Mouse (Mus musculus): Measurements from ENCODE around the gene Dact2.

Dact2 gene

DNA sequence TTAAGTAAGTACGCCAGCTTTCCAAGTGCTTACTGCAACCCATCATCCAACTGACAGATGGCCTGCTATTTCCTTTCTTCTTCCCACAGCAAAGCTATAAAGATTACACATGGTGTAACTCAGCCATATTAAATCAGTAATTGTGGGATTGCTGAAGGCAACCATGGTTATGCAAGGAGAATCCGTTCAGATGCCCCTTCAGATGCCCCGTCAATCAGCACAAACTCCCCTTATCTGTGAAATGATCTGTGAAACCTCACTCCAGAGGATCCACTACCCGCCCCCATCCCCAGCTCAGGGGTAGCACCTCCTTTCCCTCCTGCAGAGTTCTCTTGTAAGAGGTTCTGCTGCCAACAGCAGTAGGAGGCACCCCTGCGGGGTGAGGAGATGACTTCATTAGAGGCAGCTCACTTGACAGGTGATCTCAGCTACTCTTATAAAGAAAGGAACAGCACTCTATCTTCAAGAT is 3.0 kb upstream of the Dact2 start:
- DNase-seq, result no peak

DNA sequence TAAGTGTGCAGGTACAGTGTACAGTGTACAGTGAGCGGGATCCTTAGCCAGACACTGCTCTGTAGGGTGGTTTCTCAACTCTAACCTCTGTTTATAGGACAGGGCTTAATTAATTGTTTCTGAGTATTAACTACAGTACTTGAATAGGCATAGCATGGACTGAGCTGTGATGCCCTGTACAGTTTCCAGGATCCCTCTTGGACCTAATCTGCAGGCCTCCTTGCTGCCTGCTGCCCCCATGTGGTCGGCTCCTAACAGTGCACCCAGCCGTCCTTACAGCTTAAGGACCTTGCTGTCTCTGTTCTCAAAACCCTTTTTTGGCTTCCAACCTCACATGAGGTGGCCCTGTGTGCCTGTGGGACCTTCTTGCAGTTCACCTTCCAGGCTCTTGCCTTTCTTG is 2.0 kb upstream of the Dact2 start:
- peak; percentile 44 for DNase-seq

DNA sequence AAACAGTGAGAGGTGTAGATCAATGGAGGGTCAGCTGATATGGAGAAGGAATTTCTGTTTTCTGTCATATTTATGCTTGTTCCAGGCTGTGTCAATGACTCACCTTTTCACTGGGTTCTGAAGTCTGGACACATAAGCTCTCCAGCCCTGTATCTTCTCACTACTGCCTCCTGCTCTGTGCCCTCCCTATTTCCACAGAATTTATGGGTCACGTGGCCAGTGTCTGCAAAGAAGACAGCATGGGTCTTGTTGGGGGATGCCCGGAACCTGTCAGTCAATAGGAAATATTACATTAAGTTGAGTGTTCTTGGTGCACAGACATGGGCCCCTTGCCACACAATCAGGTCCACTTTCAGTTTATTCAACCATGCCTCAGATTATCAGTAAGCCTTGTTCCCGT is 1.1 kb upstream of the Dact2 start:
- DNase-seq, result no peak

DNA sequence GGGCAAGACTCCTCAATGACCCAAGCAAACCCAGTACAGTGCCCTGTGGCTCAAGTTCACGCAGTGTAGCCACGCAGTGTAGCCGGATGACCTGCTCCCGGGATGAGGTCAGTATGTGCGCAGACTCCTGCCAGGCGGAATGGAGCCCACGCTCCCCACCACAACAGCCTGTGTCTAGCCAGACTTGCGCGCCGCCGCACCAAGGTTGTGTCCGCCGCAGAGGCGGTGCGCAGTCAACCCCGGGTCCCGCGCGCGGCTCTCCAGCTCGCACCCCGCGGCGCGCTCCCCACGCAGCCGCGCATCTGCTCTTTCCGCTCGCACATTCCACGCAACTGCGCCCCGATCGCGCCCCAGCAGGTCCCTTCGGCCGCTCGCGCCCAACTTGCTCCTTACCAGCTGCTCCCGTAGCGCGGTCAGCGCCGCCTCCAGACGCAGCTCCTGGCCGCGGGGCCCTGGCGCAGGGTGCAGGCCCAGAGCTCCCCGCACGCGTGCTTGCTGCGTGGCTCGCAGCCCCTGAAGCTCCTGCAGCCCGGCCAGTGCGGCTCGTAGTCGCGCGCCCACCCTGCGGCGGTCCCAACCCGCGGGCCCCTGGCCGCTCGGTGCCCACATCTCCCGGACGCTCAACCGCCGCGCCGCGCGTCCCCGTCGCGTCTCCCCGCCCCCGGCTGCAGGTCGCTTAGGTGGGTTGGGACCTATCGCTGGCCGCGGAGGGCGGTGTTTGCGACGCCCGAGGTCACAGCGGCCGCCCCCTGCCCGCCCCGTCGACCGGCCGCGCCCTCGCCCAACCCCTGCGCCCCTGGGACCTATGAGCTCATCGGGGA is 773 bp downstream of the Dact2 start:
- no peak for DNase-seq

DNA sequence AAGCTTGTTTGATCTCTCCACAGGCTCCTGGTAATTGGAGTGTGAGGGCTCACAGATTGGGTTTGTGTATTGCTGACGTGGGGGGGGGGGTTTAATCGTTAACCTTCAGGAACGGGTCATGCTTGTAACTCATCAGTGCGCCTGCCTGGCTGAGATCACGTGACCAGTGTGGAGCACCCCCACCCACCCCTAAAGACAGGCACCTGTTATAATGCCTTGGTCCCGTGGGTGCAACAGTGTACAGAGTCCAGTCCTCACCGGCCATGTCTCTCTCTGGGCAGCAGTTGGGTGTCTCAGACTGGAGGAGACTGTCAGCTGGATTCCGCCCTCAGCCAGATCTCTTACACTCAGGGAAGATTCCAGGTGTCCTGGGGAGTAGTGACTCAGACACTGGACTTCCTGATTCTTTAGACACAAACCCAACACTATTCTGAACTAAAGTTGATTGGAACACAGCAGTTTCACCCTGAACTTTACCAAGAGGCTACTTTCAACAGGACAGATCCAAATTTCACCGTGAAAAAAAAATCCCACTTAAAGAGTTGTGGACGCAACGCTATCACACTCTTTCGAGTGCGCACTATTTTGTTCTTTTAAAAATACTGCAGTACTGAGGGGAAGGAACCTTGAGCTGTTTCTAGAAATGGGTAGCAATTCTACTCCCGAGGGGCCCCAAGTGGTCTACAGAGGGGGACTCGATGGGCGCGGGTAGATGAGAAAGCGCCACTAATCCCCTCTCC is 1.6 kb downstream of the Dact2 start:
- DNase-seq, result no peak

DNA sequence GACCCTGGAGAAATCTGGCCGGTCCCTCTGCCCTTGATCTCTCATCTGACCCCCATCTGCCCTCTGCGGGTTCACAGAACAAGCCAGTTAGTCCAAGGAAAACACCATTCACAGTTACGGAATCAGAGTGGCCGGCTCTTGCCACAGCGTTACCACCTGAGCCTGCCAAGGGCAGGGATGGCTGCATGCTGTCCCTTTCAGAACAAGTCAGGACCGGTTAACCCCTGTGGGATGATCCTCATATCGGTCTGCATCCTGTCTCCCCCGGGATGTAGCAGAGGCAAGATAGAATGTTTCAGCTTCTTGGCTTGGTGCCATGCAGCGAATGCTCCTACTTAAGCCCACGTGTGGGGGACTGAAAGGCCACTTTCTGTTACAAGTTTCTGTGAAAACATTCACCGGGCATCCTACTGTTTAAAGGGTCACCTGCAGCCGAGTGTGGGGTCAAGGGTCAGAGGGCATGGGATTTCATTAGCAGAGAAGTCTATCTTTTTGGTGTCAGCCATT is 2.8 kb downstream of the Dact2 start:
- no peak for DNase-seq

DNA sequence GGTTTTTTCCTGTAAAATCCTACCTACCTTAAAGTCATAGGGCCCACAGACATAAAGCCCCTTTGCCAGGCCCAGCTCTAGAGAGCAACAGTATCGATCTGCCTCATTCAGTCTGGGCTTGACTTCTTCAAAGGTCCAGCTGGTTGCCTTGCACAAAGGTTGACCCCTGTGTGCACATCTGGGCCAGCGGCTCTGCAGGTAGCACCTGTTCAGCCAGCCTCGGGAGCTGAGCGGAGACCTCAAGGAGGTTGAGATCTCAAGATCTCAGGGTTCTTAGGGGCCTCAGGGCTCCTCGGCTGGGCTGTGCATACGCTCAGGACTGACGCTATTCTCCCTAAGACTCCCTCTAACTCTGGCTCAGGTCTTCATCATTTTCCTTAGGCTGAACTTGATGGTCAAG is 3.9 kb downstream of the Dact2 start:
- DNase-seq, result no peak

DNA sequence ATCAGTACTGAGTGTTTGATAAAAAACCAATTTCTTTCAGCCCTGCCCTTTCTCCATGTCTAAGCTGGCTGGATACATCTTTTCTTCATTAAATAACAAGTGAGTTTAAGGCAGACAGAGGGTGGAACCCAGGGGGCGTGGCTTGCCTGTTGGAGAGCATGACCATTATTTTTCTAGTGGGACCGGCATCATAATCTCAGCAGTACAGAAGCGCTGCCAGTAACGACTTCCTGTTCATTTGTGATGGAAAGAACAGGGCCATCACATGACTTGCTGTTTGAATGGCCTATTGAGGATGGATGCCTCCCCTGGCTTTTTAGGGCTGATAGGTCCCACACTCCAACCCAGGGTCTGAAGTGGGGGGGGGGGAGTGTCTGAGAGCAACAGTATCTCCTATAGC is 4.5 kb downstream of the Dact2 start:
- no peak for DNase-seq

DNA sequence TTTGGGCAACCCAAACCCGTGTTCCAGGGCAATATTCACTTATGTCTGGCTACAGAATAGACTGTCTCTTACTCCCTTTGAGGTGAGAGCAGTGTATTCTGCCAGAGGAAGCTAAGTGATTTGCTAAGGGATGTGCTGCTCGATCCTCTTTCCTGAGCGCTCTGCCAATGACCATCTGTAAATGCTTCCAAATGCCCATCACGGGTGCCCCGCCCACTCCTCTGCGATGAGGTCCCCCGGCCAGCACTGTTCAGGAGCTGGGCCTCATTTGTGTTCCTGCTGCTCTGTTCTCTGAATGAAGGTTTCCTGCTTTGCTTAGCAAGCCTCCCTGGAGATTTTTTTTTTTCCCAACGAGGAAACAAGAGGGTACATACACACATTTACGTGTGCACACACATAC is 11.2 kb downstream of the Dact2 start:
- no peak for DNase-seq

DNA sequence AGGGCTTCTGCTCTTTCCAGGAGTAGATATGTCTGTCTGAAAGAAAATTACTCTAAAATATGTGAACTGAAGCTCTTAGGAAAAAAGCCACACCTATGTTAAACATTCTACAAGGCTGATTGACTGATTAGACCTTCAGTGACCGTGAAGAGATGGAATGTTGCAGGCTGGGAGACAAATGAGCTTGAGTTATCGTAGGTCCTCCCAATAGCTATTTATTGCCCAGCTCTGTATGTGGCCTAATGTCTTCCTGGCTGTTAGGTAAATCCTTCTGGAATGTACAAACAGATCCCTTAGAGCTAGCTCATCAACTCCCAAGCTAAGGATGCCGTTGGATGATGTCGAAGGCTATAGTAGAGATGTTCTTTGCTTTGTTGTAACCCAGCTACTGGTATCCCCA is 11.7 kb downstream of the Dact2 start:
- DNase-seq, result no peak

DNA sequence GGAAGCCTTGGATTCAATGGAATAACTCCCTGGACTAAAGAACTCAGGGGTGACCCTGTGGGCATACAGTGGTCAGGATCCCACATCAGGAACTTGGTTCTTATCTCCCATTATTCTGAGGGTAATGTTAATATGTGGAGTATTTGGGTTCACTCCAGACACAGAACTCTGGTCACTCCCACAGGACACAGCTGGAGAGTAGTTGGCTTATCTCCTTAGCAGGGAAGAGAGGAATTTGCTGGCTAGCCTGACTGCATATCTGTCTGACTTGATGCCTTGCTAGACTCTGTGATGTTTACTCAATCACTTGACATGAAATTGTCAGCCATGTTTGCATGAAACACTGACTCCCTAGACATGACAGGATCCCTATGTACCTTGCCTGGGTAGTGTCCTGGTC is 15.6 kb downstream of the Dact2 start:
- no peak for DNase-seq

DNA sequence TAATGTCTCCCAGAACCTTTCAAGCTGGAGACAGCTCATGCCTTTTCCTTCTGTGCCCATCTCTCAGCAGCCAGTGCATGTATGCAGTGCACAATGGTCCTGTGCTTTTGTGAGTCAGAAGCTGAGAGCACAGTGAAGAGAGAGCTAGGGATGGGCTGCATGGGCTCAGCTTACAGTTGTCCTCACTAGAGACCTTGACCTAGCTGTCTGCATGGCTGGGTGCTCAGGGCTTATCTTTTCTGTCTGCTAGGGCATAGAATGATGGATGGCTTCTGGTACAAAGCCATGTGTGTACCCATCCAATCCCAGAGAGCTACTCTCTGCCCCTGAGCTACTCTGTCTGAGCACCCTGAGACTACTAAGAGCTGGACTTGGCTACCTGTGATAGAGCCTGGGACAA is 17.0 kb downstream of the Dact2 start:
- DNase-seq, result no peak

DNA sequence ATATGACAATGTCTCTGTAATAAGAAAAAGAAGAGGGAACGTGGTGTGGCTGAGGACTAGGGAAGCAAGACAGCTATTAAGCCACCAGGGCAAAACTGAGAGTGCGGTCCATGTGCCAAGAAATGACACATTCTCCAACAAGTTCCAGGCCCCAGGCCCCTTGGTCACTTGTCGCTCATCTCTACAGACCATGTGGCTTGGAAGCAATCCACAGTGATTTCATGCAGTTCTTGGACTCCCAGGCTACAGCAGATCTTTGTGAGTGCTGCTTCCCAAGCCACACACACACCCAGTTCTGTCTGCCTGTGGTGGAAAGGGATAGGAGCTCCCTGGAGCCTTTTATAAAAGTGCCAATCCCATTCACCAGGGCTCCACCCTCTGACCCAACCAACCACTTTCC is 17.9 kb downstream of the Dact2 start:
- no peak for DNase-seq

DNA sequence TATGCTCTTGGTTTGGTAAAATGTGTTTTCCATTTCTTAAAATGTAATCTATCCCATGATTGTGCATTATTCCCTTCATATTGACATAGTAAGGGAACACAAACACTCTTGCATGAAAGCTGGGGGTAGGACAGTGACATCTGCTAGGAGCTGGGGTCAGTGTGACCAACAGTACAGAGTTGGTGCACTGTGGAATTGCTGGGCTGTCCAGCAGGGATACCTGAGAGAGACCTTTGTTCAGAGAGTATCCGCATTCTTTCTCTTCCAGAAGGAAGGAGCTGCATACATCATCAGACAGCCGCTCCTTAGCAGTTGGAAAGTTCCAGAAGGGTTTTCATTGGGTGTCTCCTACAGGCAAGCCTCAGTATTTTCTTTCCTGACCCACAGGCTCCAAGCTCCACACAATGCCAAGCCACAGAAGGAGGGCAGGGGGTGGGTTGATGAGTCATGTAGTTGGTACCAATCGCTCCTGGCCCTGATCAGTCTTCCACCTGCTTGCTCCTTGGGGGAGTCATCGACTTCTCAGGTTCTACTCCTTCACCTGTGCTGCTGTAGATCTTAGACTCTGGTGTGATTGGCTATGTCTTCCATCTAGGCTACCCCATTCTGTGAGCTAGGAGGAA is 19.8 kb downstream of the Dact2 start:
- DNase-seq, result no peak

DNA sequence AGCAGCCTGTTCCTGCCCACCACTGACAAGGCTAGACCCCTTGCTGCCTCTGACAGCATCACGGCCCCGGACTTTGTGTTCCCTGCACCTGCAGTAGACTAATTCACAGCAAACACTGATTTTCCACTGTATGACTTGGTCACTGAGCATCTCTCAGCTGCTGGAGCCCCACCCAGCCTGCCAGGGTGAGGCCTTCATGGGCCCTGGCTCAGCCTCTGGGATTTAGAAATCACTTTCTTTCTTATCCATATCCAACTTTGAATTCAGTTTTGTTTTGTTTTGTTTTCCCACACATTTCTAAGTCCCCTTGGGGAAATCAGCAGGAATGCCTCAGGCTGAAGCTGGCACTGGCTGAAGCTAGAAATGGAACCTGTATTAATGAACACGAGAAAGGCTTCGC is 20.4 kb downstream of the Dact2 start:
- no peak for DNase-seq

DNA sequence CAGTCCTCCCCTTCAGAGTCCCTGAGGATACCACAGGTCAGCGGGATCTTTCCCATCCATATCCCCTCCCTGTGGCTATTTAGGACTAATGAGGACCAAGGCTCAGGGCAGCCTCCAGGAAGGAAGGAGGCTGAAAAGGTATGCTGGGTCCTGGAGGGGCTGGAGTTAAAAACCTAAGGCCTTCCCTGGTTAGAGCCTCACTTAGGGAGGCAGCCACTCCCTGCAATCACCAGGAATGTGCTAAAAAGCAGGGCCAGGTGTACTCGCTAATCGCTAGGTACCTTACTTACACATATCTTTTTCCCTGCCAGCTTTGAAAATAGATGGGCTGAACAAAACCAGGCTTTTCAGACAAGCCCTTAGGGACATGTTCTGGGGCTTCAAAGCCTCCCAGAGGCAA is 21.2 kb downstream of the Dact2 start:
- no peak for DNase-seq

DNA sequence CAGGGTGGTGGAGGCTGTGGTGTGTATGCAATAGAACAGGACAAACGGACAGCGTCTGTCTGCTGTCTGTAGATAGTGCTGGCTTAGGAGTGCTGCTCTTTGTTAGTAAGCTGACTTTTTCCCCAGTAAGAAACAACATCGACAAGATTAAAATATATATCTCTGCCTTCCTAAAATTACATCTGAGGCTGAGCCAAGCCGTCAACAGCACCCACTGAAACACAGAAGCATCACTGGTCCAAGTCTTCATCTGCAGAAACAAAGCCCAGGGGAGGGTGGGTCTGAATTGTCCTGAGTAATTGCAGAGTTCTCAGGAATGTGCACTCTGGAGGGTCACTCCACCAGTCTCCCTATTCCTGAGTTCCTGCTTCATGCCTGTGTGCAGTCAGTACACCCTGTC is 25.2 kb downstream of the Dact2 start:
- DNase-seq, result no peak

DNA sequence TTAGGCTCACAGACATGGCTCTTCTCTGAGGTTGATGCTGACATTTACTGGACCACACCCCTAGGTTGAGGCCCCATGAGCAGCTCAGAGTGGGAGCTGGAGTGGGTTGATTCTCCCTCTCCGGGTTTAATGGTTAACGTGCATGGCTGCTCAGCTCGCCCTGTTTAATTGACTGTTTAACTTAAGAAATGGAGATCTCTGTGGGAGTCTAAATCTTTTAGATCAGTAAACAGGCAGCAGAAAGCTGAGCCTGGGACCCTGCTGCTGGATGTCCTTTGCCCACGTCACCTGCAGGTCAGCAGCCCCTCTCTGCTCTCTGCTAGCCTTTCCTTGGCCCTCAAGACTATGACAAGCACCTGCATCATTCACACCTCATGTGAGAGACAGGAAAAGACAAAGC is 25.6 kb downstream of the Dact2 start:
- DNase-seq, result no peak

DNA sequence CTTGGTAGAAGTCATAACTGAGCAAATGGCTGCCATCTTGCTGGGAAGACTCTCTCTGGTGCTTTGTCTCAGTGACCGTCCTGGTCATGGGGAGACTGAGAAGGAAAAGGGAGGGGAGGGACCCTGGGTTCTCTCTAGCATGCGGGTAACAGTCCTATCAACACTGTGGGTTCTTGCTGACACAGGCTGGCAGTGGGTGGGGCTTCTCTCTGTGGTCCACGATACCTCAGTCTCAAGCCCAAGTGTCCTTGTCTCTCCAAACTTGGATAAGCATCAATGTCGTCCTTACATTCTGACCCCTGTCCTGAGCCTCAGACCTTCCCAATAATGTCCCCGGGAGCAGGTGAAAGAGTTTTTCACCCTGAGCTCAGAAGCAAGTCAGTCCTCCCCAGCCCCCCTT is 26.1 kb downstream of the Dact2 start:
- DNase-seq, result no peak

DNA sequence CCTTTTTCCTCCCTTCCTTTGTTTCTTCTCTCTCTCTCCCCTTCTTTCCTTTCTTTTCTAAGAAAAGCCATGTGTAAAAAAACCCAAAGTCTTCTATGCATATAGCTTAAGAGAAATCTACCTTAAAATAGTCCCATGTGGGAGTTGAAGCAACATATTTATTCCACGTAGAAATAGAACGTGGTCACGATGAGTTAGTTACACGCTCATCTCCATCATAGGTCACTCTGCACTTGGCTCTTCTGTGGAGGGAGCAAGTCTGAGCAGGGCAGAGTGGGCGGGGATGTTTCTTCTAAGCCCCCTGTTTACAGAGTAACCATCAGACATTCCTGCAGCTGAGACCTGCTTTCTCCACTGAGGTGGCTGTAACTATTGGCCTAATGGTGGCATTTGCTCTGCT is 27.1 kb downstream of the Dact2 start:
- DNase-seq, result no peak

DNA sequence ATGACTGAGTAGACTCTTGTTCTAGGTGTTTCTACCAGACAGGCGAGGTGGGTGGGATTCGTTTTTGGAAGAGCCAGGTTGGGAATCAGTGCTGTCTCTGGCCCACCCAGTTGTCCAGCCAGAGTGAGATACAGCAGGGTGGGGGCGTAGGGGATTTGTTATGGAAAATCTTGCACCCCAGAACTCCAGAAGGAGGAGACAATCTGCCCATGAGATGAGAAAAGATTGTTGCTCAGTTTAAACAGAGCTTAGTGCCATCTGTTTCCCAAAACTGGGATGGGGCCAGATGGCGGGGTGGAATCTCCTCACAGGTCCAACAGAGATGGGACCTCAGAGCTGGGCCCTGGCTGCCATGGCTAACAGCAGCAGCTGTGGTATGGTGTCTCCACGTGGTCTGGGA is 28.4 kb downstream of the Dact2 start:
- no peak for DNase-seq

DNA sequence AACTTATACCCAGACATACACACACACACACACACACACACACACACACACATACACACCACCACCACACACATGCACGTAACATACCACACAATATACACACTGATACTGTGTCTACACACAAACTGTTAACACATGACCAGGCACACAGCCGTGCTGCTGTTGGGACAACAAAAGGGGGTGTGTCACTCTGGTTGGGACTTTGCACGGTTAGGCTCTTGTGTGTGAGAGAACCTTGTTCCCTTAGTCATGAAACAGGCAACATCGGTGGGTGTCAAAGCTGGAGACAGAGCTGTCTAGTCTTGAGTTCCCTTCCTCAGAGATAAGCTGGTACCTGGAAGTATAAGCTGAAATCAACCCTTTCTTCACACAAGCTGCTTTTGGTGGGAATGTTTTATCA is 29.1 kb downstream of the Dact2 start:
- DNase-seq, result no peak

DNA sequence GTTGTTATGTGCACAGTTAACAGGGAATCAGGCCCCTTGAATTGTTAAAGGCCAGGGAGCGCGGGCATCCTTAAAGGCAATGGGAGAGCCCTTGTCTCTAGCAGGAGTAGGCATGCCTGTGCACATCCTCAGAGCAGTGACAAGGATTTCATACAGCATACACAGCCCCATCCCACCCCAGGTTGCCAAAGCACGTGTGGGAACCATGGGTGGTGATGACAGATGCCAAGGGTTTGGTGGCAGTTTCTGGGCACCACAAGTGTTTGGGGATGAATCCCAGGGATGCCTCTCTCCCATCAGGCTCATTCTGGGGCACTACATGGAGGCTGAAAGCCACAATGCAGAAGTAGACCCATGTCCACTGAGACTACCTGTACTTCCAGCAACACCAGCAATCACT is 29.7 kb downstream of the Dact2 start:
- DNase-seq, result no peak

DNA sequence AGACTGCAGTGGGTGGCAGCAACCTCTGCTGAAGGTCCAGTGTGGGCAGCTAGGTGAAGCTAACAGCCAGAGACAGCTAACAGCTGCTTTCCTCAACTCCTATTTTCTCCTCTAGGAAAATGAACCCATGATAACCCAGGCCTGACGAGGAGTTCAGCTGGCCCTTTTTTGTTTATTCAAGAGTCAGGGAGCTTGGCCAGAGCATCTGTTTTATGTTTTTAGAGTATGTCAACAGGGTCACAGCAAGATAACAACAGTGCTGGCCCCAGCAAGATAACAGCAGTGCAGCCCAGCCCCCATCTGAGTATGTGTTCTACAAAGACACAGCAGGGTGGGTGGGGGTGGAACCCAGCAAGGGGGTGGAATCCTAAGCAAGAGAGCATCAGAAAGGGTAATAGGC is 30.6 kb downstream of the Dact2 start:
- DNase-seq, result no peak
